Mouse (Mus musculus) cortical plate, adult 2 months (tissue): ENCODE data around the gene Methig1.

ENCODE experiments used
- CTCF ChIP-seq: fragments of 200-500 bp; IDR thresholded peaks from 2 replicates; pipeline ENCODE4 v1.5.1; 2011; ENCODE audit warnings: mild to moderate bottlenecking, control low read depth, low read length; ENCODE audit not compliant: insufficient read depth; ENCODE audit errors: extremely low read depth
- POLR2A ChIP-seq: fragments of 200-500 bp; IDR thresholded peaks from 2 replicates; pipeline ENCODE4 v1.6.1; 2011; ENCODE audit warnings: mild to moderate bottlenecking, low read length, control low read depth; ENCODE audit not compliant: insufficient read depth; ENCODE audit errors: extremely low read depth

DNA sequence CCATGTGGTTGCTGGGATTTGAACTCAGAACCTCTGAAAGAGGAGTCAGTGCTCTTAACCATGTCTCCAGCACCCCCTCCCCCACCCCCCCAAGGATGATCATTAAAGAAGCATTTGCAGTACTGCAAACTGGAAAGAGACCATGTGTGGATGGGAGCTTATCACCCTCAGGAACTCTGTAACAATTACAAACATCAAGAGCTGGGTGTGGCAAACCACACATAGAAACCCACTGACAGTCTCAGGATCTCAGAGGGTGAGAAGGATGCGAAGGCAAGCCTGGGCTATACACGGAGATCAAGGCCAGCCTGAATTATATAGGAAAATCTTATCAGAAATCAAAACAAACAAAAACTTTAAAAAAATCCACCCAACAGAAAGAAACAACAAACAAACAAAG is 46.7 kb upstream of the Methig1 start:
- no peak for TF ChIP-seq CTCF
- no peak for TF ChIP-seq POLR2A
